Mouse (Mus musculus): ENCODE measurements at regions not wholly inside any gene's neighbourhood (a gene's known extent, or its start where the extent isn't known, plus 50 kb on each side); places are given as distances from the start of the nearest gene placed in this dataset.

DNA sequence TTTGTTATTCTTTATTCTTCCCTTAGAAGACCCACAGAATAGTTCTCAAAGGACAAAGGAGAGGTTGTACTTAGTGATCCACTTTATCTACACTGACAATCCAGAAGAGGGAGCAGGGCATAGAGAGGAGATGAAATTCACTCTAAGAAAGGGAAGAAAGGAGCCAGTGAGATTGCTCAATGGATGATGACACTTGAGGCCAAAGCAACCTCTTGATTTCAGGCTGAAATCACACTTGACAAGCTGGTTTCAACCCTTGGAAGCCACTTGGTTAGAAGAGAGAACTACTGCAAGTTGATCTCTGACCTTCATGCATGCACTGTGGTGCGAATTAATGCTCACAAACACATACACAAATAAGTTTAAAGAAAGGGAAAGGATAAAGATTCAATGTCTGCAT is 66.5 kb downstream of the Ccnl1 start:
- DNase-seq = no peak

DNA sequence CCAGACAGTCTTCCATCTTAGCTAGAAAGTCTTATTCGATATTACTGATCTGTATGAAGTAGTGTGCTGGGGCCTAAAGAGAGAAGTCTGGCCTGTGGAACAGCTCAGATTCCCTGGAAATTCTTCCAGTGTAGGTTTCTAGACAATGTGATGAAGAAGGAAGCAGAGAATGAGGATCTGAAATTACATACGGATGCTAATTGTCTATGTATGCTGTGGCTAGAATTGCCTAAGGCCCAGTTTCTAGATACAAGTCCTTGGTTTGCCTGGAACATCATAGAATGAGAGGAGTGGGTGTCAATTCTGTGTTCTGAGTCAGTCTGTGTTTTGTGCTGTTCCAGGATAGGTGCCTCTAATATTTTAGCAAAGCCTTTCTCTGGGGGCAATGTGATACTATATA is 66.9 kb downstream of the Ccnl1 start:
- DNase-seq = no peak

DNA sequence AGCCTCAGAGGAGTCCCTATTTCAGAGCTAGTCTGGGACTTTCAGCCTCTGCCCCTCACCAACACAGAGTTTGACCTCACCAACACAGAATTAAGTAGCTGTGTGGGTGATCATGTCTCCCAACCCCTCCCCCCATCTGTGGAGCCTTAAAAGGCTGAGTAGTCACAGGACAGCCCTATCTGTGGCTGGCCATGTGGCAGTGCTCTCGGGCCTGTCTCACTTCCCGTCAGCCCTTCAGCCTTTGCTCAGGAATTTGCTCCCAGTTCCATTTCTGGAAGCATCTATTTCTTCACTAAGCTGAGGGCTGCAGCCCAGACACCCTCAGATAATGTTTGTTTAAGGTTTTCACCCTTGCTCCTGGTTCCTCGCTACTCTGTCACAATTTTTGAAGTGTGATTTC is 69.1 kb downstream of the Ccnl1 start:
- DNase-seq = no peak

DNA sequence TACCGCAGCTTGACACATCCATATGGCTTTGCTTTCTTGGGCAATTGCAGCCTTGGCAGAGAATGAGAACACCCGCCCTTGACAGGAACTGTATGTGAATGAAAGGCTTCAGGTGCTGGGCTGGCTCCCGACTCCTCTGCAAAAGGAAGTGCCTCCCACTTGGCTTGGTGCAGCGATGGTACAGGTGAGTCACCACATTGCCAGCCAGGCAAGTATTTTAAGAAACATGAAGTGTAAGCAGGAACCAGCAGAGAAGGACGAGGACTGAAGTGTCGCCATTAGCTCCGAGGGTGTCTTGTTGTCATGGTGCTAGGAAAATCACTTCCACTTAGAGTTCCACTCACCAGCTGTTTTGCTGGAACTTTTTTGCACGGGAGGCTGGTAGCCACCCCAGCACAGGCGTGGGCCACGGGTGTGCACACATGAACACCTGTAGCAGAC is 73.5 kb downstream of the Ccnl1 start:
- DNase-seq = peak; percentile 55 to 63

DNA sequence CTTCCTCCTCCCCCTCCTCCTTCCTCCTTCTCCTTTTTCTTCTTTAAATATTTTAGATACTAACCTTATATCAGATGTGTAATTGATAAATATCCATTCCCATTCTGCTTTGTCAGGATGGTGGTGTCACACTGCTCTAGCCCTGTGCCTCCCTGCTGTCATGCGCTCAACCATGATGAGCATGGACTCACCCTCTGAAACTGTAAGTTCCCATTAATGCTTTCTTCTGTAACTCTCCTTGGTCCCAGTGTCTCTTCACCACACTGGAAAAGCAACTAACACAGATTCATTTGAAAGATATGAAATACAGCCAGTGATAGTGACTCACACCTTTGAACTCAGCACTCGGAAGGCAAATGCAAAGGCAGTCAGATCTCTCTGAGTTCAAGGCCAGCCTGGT is 75.9 kb downstream of the Ccnl1 start:
- no peak for DNase-seq

All from cerebellum, adult 18-20 months (tissue).